Mouse (Mus musculus): Measurements from ENCODE around the gene Zfr2.

Gene Zfr2

DNA sequence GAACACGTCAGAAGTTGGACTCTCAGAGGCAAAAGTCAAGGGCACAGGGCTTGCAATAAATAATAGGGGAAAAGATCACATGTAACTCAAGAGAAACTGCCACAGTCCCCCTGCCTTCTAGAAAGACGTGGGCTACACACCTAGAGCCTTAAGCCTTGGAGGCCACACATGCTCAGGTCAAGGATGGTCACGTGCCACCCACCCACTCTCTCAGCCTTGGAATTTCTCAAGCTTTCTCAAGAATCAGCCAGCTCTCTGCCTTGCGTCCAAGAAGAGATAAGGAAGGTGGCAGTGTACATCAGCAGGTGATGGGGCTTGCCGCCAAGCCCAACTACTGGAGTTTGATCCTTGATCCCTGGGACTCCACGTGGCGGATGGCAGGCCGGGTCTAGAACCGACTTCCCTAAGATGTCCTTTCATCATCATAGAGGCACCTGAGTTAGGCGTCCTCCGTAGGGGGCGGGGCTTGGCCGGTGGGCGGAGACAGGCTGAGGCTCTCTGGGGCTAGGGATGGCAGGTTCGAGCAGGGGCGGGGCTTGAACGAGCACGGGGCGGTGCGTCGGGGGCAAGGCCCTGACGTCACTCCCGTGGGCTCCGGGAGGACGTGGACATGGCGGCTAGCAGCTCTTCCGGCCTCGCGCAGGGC, at the start of gene Zfr2:
Zfr2 (plus strand) TSS at position 576 of the 646 bp plus-strand sequence.
- peak; percentile 90 to 92 for DNase-seq

DNA sequence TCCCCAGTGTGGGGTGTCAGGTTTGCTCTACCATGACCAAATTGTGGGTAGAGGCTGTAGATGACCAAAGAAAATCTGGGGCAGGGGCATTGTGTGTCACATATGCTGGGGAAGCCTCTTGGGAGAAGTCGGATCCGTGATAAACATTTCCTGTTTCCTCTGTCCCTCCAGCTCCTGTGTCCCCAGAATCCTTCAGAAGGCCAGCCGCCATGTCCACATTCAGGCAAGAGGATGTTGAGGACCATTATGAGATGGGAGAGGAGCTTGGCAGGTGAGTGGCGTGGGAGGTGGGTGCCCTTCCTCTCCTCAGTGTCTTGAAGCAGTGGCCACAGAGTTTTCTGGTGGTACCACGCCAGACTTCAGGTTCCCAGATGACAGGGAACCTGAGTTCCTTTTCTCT, 49.1 kb upstream of the Zfr2 start, which contains the start of gene 4930442H23Rik:
4930442H23Rik (minus strand) TSS at position 45 of the 400 bp plus-strand sequence.
- DNase-seq: no peak

DNA sequence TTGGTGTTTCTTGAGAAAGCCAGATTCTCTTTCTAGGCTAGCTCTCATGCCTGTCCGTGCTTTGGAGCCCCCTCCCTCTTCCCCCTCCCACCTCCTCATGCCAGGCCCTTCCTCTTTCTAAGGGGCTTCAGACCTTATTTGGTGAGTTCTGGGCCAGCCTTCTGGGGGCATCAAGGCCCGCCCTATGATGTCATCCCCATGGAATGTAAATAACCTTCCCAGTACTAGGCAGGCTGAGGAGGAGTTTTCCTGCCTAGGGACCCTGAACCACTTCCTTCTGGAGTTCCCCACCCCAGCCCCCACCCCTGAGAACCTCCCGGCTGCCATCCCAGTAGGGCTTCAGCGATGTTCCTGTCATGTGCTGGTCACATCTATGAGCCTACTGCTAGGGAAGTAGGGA, 48.2 kb upstream of the Zfr2 start:
- no peak for DNase-seq

GRCm38 (mm10) chr10:81187161-81187560, 45.8 kb upstream of the Zfr2 start:
- no peak for DNase-seq

DNA sequence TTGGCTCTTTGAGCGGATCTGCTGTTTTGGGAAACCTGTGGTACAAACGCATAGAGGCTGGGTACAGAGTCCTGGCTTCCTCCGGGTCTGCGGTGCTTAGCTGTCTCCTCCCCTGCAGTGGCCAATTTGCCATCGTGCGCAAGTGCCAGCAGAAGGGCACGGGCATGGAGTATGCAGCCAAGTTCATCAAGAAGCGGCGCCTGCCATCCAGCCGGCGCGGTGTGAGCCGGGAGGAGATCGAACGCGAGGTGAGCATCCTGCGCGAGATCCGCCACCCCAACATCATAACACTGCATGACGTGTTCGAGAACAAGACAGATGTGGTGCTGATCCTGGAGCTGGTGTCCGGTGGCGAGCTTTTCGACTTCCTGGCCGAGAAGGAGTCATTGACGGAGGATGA, 43.1 kb upstream of the Zfr2 start:
- DNase-seq: no peak

DNA sequence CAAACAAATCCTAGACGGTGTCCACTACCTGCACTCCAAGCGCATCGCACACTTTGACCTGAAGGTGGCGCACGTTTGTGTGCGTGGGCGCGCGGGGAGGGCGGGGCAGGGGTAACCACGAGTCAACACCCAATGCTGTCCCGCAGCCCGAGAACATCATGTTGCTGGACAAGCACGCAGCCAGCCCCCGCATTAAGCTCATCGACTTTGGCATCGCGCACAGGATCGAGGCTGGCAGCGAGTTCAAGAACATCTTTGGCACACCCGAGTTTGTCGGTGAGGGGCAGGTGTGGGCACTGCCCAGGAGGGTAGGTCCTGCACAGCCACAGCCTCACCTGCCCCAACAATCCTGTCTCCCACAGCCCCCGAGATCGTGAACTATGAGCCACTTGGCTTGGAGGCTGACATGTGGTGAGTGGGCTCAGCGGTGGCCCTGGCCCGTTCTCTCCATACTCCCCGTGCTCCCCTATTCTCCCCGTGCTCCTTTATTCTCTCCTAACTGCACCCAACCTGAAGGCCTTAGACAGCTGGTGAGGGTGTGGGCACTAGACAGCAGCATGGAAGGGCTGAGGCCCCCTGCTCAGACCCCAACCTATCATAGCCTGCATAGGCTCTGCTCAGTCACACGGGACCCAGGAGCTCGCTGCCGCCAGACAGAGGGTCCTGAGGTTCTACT, 42.6 kb upstream of the Zfr2 start:
- peak; percentile 19 to 42 for DNase-seq

DNA sequence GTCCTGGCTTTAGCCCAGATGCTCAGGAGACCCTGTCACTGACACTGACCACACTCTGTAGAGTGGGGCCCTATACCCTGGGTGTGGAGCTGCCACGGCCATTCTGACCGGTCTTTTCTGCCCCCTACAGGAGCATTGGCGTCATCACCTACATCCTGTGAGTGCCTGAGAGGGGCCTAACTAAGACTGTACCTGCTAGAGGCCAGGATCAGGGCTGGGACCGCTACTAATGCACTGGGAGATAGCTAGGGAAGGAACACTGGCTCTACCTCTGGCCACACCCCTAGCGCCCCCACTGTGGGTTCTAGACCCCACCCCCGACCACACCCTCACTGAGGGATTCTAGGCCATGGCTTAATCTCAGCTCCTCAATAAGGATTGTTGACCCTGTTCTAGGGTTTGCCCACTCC, 42.0 kb upstream of the Zfr2 start:
- DNase-seq: peak in 1 of 2 experiments; percentile 44

DNA sequence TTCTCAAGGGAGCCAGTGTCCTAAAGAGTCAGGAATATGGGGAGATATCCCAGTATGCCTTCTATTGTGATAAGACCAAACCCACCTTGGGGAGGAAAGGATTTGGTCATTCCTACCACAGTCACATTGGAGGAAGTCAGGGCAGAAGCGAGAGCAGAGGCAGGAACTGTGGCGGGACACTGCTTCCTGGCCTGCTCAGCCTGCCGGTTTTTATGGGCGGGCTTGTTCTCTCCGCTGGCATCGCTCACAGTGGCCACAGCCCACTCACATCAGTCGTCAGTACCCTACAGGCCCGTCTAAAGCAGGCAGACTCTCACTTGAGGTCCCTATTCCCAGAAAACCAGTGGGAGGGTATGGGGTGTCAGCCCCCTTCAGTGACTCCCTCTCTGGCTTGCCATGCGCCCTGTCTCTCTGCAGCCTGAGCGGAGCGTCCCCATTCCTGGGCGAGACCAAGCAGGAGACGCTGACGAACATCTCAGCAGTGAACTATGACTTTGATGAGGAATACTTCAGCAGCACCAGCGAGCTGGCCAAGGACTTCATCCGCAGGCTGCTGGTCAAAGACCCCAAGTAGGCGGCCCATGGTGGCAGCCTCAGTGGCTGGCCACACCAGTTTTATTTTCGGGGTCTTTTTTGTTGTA, 41.5 kb upstream of the Zfr2 start:
- peak; percentile 13 to 32 for DNase-seq

DNA sequence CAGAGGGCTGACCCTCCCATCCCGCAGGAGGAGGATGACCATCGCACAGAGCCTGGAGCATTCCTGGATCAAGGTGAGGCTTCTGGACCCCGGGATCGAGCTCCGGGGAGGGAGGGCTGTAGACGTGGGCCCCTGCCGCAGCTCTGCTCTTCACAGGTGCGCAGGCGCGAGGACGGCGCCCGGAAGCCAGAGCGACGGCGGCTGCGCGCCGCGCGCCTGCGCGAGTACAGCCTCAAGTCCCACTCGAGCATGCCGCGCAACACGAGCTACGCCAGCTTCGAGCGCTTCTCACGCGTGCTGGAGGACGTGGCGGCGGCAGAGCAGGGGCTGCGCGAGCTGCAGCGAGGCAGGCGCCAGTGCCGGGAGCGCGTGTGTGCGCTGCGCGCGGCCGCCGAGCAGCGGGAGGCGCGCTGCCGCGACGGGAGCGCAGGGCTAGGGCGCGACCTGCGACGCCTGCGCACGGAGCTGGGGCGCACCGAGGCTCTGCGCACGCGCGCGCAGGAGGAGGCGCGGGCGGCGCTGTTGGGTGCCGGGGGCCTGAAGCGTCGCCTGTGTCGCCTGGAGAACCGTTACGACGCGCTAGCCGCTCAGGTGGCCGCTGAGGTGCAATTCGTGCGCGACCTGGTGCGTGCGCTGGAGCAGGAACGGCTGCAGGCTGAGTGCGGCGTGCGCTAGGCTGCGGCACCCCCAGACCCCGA, 40.5 kb upstream of the Zfr2 start:
- DNase-seq: peak; percentile 86 to 90

DNA sequence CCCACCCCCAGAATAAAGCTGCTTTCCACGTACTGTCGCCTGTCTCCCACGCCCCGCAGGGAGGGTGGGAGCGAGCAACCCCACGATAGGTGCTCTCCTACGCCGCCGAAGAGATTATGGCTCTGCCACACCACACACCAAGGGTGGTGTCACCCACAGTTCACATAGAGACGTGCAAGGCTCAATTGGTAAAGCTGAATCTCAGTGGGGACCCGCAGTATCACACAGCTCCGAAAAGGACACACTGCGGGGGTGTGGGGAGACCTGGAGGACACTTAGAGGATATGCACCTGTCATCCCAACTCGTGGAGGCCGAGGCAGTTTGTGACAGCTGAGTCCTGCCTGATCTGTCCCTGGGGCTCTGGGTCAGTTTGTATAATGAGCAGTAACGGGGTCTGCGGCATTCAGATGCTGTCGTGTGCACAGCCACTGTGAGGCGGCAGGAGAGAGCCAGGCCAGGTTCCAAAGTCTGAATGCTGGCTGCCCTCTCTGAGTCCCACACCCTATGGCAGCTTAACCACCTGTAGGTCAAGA, 39.9 kb upstream of the Zfr2 start:
- DNase-seq: peak in 1 of 2 experiments; percentile 48

DNA sequence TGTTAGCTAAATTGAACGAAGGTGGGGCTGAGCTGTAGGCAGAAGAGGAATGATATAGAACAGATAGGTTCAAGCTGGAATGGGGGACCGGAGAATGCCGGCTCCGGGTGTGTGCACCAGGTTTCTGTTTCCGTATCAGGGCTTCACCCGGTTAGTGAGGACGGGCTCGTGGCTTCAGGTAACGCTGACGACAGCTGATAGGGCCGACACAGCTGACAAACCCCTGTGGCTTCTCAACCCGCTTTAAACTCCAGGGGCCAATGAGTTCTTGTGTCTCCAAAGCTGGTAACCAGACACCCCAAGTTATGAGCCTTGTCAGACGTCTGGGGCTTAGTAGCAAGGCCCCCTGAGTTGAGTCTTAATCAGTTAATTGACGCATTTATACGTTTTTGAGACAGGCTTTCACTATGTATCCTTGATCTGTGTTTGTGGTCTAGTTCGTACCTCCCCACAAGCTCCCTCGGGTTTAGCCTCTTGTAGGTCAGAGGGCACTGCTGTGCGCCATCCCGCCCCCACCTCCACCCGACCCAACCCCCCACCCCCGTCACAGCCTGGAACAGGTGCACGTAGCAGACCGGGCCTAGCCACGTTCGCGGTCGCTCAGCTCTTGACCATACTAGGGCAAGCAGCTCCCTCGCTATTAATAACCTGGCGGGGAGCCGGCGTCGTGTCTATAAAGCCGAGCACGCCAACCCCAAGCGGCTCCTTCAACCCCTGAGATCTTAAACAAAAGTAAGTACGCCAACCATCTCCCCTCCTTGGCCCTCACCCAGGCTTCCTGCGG, 38.8 kb upstream of the Zfr2 start:
- DNase-seq: peak in 1 of 2 experiments; percentile 50

GRCm38 (mm10) chr10:81195300-81195699, 37.7 kb upstream of the Zfr2 start:
- no peak for DNase-seq

DNA sequence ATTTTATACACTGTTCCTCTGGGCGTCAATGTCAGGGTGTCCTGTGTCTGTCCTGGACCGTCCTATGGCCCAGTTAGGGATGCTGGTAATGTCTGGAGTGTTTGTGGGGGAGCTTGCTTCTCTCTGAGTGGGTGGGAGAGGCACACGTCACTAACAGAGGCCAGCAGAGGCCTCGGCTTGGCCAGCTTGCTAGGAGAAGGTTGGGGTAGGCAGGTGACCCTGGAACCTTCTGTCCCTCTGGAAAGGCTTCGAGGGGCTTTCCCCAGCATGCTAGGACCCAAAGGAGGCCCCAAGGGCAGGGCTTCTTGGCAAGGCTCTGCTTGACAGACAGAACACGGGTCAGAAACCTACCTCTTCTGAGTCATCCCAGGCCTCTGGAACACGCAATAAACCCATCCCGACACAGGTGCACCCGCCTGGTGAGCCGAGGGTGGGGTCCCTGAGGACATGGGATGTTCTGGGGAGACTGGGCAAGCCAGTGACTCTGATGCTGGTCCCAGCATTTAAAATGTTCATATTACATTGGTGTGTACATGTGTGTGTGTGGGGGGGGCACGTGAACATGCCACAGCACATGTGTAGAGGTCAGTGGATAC, 36.4 kb upstream of the Zfr2 start:
- DNase-seq: no peak

GRCm38 (mm10) chr10:81197305-81197704, 35.6 kb upstream of the Zfr2 start:
- DNase-seq: no peak

DNA sequence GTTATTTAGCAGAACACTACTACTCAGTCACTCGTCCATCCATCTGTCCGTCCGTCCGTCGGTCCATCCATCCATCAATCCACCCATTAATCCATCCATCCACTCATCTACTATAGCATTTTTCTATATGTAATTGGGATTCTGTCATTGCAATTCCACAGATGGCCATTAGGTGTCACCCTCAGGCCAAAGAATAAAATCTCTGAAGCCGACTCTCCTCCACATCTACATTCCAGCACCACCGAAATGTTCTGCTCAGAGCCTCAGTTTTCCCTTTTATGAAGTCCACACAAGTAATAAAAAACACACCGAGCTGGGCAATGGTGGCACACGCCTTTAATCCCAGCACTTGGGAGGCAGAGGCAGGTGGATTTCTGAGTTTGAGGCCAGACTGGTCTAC, 34.7 kb upstream of the Zfr2 start:
- no peak for DNase-seq

GRCm38 (mm10) chr10:81198990-81199389, 34.0 kb upstream of the Zfr2 start:
- no peak for DNase-seq

DNA sequence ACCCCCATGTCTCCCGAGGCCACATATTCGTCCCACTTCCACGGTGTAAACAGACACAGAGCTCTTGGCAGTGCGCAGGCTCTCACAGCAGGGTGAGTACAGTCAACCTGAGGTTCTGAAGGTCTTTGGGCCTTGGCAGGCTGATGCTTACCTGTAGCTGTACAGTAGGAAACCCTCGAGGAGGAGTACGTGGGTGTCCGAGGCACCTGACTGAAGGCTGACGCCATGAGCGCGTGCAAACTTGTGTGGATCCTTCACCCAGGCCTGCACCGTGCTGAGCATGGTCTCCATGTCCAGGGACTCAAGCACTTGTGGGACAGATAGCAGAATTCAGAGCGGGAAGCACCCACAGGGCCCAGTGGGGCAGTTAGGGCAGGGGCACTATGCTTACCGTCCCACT, 32.8 kb upstream of the Zfr2 start:
- no peak for DNase-seq

- no peak for DNase-seq
Observed at GRCm38 (mm10) chr10:81200605-81201287, 32.2 kb upstream of the Zfr2 start.

- DNase-seq: no peak
Observed at GRCm38 (mm10) chr10:81201807-81202758, 30.9 kb upstream of the Zfr2 start, which contains the start of gene Nmrk2. Nmrk2 (minus strand) TSS chr10:81202051.
